Mouse (Mus musculus): ENCODE measurements at regions not wholly inside any gene's neighbourhood (a gene's known extent, or its start where the extent isn't known, plus 50 kb on each side); places are given as distances from the start of the nearest gene placed in this dataset.
"Not testable (repeated sequence)": the region's sequence is repeated elsewhere in the genome, so short reads cannot be mapped to it uniquely, and the experiment has no call there.

GRCm38 (mm10) chr13:3341416-3341815 lies 196.4 kb upstream of the Gdi2 start:
- Histone ChIP-seq H3K9me3 (ENCODE audit: control insufficient read depth, low read length) (peaks cover 7% of the 10 kb centered on the region; the same call in 1 of the 2 replicates), H3K27ac (ENCODE audit: low read length) (no peak overlapping the region), H3K4me3 (replicated peaks; ENCODE audit: low read length) (no peak overlapping the region), H3K36me3 (ENCODE audit: control insufficient read depth, insufficient read depth) (no peaks in the 10 kb centered on the region), H3K4me1 (replicated peaks; ENCODE audit: control insufficient read depth, insufficient read depth, low read length) (no peaks in the 10 kb centered on the region), H3K4me2 (ENCODE audit: low read length) (no peak overlapping the region), H3K27me3 (replicated peaks; ENCODE audit: control insufficient read depth, insufficient read depth, low read length) (no peaks in the 10 kb centered on the region), H3K9ac (replicated peaks; ENCODE audit: low read depth, low read length) (no peak overlapping the region)
- ATAC-seq = no peak
- 73% methylated on average over 3 of the region's 3 CpGs for WGBS

- H3K9me3 ChIP-seq (ENCODE audit: control insufficient read depth, low read length) = no peaks in the 10 kb centered on the region
- no peak overlapping the region for H3K4me2 ChIP-seq (ENCODE audit: low read length)
- H3K9ac ChIP-seq (replicated peaks; ENCODE audit: low read depth, low read length) = no peak overlapping the region
- no peaks in the 10 kb centered on the region for H3K4me1 ChIP-seq (replicated peaks; ENCODE audit: control insufficient read depth, insufficient read depth, low read length)
- no peaks in the 10 kb centered on the region for H3K27me3 ChIP-seq (replicated peaks; ENCODE audit: control insufficient read depth, insufficient read depth, low read length)
- ATAC-seq = no peak
- no peaks in the 10 kb centered on the region for H3K36me3 ChIP-seq (ENCODE audit: control insufficient read depth, insufficient read depth)
- 85% methylated on average over 5 of the region's 5 CpGs for WGBS
- H3K27ac ChIP-seq (ENCODE audit: low read length) = no peak overlapping the region
- H3K4me3 ChIP-seq (replicated peaks; ENCODE audit: low read length) = no peak overlapping the region
These were observed 194.3 kb upstream of the Gdi2 start for GRCm38 (mm10) chr13:3343611-3344010.

- H3K27me3 ChIP-seq (replicated peaks; ENCODE audit: control insufficient read depth, insufficient read depth, low read length) = peaks cover 22% of the 10 kb centered on the region
- peaks cover 15% of the 10 kb centered on the region for H3K4me1 ChIP-seq (replicated peaks; ENCODE audit: control insufficient read depth, insufficient read depth, low read length)
- not testable (repeated sequence) for H3K4me2 ChIP-seq (ENCODE audit: low read length); H3K9me3 ChIP-seq (ENCODE audit: control insufficient read depth, low read length); H3K27ac ChIP-seq (ENCODE audit: low read length); H3K4me3 ChIP-seq (replicated peaks; ENCODE audit: low read length); H3K9ac ChIP-seq (replicated peaks; ENCODE audit: low read depth, low read length); ATAC-seq; H3K36me3 ChIP-seq (ENCODE audit: control insufficient read depth, insufficient read depth)
These were observed 183.0 kb upstream of the Gdi2 start for GRCm38 (mm10) chr13:3354912-3355311.

- Histone ChIP-seq H3K36me3 (ENCODE audit: control insufficient read depth, insufficient read depth) (no peaks in the 10 kb centered on the region), H3K9ac (replicated peaks; ENCODE audit: low read depth, low read length) (no peak overlapping the region), H3K4me1 (replicated peaks; ENCODE audit: control insufficient read depth, insufficient read depth, low read length) (peaks cover 27% of the 10 kb centered on the region), H3K4me2 (ENCODE audit: low read length) (peak overlapping the region; percentile 29), H3K27me3 (replicated peaks; ENCODE audit: control insufficient read depth, insufficient read depth, low read length) (peaks cover 36% of the 10 kb centered on the region), H3K4me3 (replicated peaks; ENCODE audit: low read length) (peak overlapping the region; percentile 19), H3K27ac (ENCODE audit: low read length) (no peak overlapping the region), H3K9me3 (ENCODE audit: control insufficient read depth, low read length) (no peaks in the 10 kb centered on the region)
- ATAC-seq = no peak
- 2% methylated on average over 45 of the region's 45 CpGs for WGBS
These were observed 179.7 kb upstream of the Gdi2 start for GRCm38 (mm10) chr13:3358079-3358608.

- H3K4me1 ChIP-seq (replicated peaks; ENCODE audit: control insufficient read depth, insufficient read depth, low read length) = peaks cover 27% of the 10 kb centered on the region
- no peaks in the 10 kb centered on the region for H3K9me3 ChIP-seq (ENCODE audit: control insufficient read depth, low read length)
- peaks cover 36% of the 10 kb centered on the region for H3K27me3 ChIP-seq (replicated peaks; ENCODE audit: control insufficient read depth, insufficient read depth, low read length)
- no peaks in the 10 kb centered on the region for H3K36me3 ChIP-seq (ENCODE audit: control insufficient read depth, insufficient read depth)
- peak overlapping the region; percentile 40 for H3K4me2 ChIP-seq (ENCODE audit: low read length)
- WGBS = under 1% methylated on average over 41 of the region's 41 CpGs
- no peak for ATAC-seq
- H3K4me3 ChIP-seq (replicated peaks; ENCODE audit: low read length) = peak overlapping the region; percentile 3
- H3K27ac ChIP-seq (ENCODE audit: low read length) = no peak overlapping the region
- no peak overlapping the region for H3K9ac ChIP-seq (replicated peaks; ENCODE audit: low read depth, low read length)
These were observed 178.7 kb upstream of the Gdi2 start for GRCm38 (mm10) chr13:3358996-3359750.

GRCm38 (mm10) chr13:3359751-3360260 lies 178.1 kb upstream of the Gdi2 start:
- WGBS = 1% methylated on average over 35 of the region's 35 CpGs
- not testable (repeated sequence) for ATAC-seq
- H3K4me2 ChIP-seq (ENCODE audit: low read length) = peak overlapping the region; percentile 79

GRCm38 (mm10) chr13:3360503-3361490 lies 177.1 kb upstream of the Gdi2 start:
- ATAC-seq = peak; percentile 68
- WGBS = under 1% methylated on average over 79 of the region's 82 CpGs
- 0 out of 2 replicates have a peak overlapping the region, but pooled peaks have one; percentile 29 for H3K9ac ChIP-seq (replicated peaks; ENCODE audit: low read depth, low read length)

More at GRCm38 (mm10) chr13:3359751-3360260, 178.1 kb upstream of the Gdi2 start:
- not testable (repeated sequence) for H3K9ac ChIP-seq (replicated peaks; ENCODE audit: low read depth, low read length); H3K36me3 ChIP-seq (ENCODE audit: control insufficient read depth, insufficient read depth); H3K27ac ChIP-seq (ENCODE audit: low read length); H3K9me3 ChIP-seq (ENCODE audit: control insufficient read depth, low read length)
- peaks cover 36% of the 10 kb centered on the region for H3K27me3 ChIP-seq (replicated peaks; ENCODE audit: control insufficient read depth, insufficient read depth, low read length)
- peaks cover 27% of the 10 kb centered on the region for H3K4me1 ChIP-seq (replicated peaks; ENCODE audit: control insufficient read depth, insufficient read depth, low read length)
- H3K4me3 ChIP-seq (replicated peaks; ENCODE audit: low read length) = peak overlapping the region; percentile 45

GRCm38 (mm10) chr13:3372701-3373100 lies 165.2 kb upstream of the Gdi2 start:
- Histone ChIP-seq H3K9ac (replicated peaks; ENCODE audit: low read depth, low read length) (no peak overlapping the region), H3K9me3 (ENCODE audit: control insufficient read depth, low read length) (0 out of 2 replicates have a peak, but pooled peaks cover under 1% of the 10 kb centered on the region), H3K27me3 (replicated peaks; ENCODE audit: control insufficient read depth, insufficient read depth, low read length) (no peaks in the 10 kb centered on the region), H3K27ac (ENCODE audit: low read length) (no peak overlapping the region), H3K4me2 (ENCODE audit: low read length) (no peak overlapping the region), H3K4me1 (replicated peaks; ENCODE audit: control insufficient read depth, insufficient read depth, low read length) (no peaks in the 10 kb centered on the region), H3K36me3 (ENCODE audit: control insufficient read depth, insufficient read depth) (no peaks in the 10 kb centered on the region), H3K4me3 (replicated peaks; ENCODE audit: low read length) (no peak overlapping the region)
- 72% methylated on average over 6 of the region's 6 CpGs for WGBS
- ATAC-seq = 0 out of 2 replicates have a peak, but pooled peaks have one; percentile 47

More at GRCm38 (mm10) chr13:3360503-3361490, 177.1 kb upstream of the Gdi2 start:
- Histone ChIP-seq H3K4me3 (replicated peaks; ENCODE audit: low read length) (peak overlapping the region; percentile 45), H3K4me2 (ENCODE audit: low read length) (peak overlapping the region; percentile 79), H3K9me3 (ENCODE audit: control insufficient read depth, low read length) (no peaks in the 10 kb centered on the region), H3K27ac (ENCODE audit: low read length) (no peak overlapping the region), H3K4me1 (replicated peaks; ENCODE audit: control insufficient read depth, insufficient read depth, low read length) (peaks cover 27% of the 10 kb centered on the region), H3K27me3 (replicated peaks; ENCODE audit: control insufficient read depth, insufficient read depth, low read length) (peaks cover 36% of the 10 kb centered on the region), H3K36me3 (ENCODE audit: control insufficient read depth, insufficient read depth) (no peaks in the 10 kb centered on the region)

Measured in forebrain, embryonic 16.5 days (tissue).